Comparison of ENCODE assay signal across 24 mouse cellular contexts in the genomic region with DNA sequence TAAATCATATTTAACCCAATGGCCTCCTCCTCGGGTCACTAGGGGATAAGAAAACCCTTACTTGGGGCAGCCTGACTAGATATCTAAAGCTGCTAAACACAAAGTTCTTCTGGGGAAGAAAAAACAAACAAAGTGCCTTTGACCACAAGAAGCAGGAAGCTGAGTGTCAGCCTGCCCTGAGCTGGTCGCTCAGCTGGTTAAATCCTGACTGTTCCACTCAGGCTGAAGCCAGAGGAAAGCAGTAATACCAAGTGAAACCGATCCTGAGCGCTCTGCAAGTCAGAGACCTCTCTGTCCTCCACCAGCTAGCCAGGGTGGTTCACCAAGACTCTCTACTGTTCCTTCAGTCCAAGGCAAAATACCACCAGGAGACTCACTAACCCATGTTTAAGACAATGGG. TPM values are rescaled to one million over a fixed set of nuclear protein-coding genes. Genes with fewer than 3 reads are reported as not detected.
DNase-seq lines count a peak whose midpoint lies in the region; ATAC-seq and TF ChIP-seq lines count a peak whose summit lies in the region.
"Had no signal": no experiment of that assay in that cellular context is flagged by ENCODE, and none has a peak within 500 bp of the region (broad histone marks: within the 10 kb centered on the region; RNA-seq: fewer than 3 reads in every experiment).

No protein-coding gene starts in this region.

- DNase-seq in kidney, adult 11 months, result peak; percentile 38
- DNase-seq in midbrain, postnatal 0 days (ENCODE audit: low spot score), result no peak
- DNase-seq in ZHBTc4 (ENCODE audit: low read depth, low spot score), result peak; percentile 56
- DNase-seq in thymus, postnatal 14 days, result no peak
- no peak for DNase-seq in frontal cortex, postnatal 14 days (ENCODE audit: low spot score in 2 of 2)
- DNase-seq: cerebellum, adult 11 months; cerebellum, postnatal 14 days; forebrain, postnatal 0 days; gastrocnemius, adult 2 months; heart, postnatal 10 days; layer of hippocampus, adult 9-11 months; liver, embryonic 13.5 days; lung, adult 2 months; right cerebral cortex, adult 18-20 months; right cerebral cortex, postnatal 4 days had no signal

- TF ChIP-seq CTCF in midbrain, postnatal 0 days (IDR thresholded peaks at IDR 0.05), result no peak

- no peak overlapping the region for H3K4me3 ChIP-seq in kidney, embryonic 14.5 days (ENCODE audit: low read length)
- H3K4me3 ChIP-seq in midbrain, embryonic 15.5 days, result no peak overlapping the region
- H3K4me3 ChIP-seq in midbrain, postnatal 0 days (ENCODE audit: low read depth, low read length), result no peak overlapping the region
- no peak overlapping the region for H3K4me3 ChIP-seq in neural tube, embryonic 15.5 days (replicated peaks)
- H3K4me3 ChIP-seq: forebrain, embryonic 10.5 days; gastrocnemius, adult 2 months; left cerebral cortex, adult 2 months; liver, embryonic 13.5 days; megakaryocyte, embryonic 14.5 days; midbrain, embryonic 13.5 days; stomach, embryonic 15.5 days had no signal

- no peaks in the 10 kb centered on the region for H3K27me3 ChIP-seq in kidney, embryonic 14.5 days (ENCODE audit: control insufficient read depth, insufficient read depth, low read length)
- H3K27me3 ChIP-seq in midbrain, embryonic 15.5 days (replicated peaks), result no peaks in the 10 kb centered on the region
- H3K27me3 ChIP-seq in midbrain, postnatal 0 days (ENCODE audit: insufficient read depth, low read length), result no peaks in the 10 kb centered on the region
- H3K27me3 ChIP-seq in neural tube, embryonic 15.5 days (replicated peaks), result no peaks in the 10 kb centered on the region
- H3K27me3 ChIP-seq: midbrain, embryonic 13.5 days; stomach, embryonic 15.5 days had no signal

- WGBS in kidney, embryonic 14.5 days, result 34% methylated on average over 4 of the region's 4 CpGs
- WGBS in midbrain, embryonic 15.5 days, result 70% methylated on average over 4 of the region's 4 CpGs
- 69% methylated on average over 4 of the region's 4 CpGs for WGBS in midbrain, postnatal 0 days
- WGBS in neural tube, embryonic 15.5 days, result 71% methylated on average over 4 of the region's 4 CpGs

- peaks cover 4% of the 10 kb centered on the region; the same call in 1 of the 2 replicates for H3K4me1 ChIP-seq in kidney, embryonic 14.5 days (ENCODE audit: control insufficient read depth, insufficient read depth, low read length)
- peaks cover 30% of the 10 kb centered on the region for H3K4me1 ChIP-seq in midbrain, embryonic 15.5 days
- H3K4me1 ChIP-seq in midbrain, postnatal 0 days (ENCODE audit: insufficient read depth, low read length), result no peaks in the 10 kb centered on the region
- H3K4me1 ChIP-seq in neural tube, embryonic 15.5 days, result peaks cover 40% of the 10 kb centered on the region

- no peaks in the 10 kb centered on the region for H3K36me3 ChIP-seq in kidney, embryonic 14.5 days (ENCODE audit: control insufficient read depth, insufficient read depth, low read length)
- no peaks in the 10 kb centered on the region for H3K36me3 ChIP-seq in midbrain, embryonic 15.5 days (replicated peaks)
- H3K36me3 ChIP-seq in midbrain, postnatal 0 days (ENCODE audit: insufficient read depth, low read length), result no peaks in the 10 kb centered on the region
- no peaks in the 10 kb centered on the region for H3K36me3 ChIP-seq in neural tube, embryonic 15.5 days
- H3K36me3 ChIP-seq: forebrain, embryonic 10.5 days; liver, embryonic 13.5 days; midbrain, embryonic 13.5 days; stomach, embryonic 15.5 days had no signal

- H3K4me2 ChIP-seq in kidney, embryonic 14.5 days (replicated peaks; ENCODE audit: low read depth, low read length), result no peak overlapping the region
- no peak overlapping the region for H3K4me2 ChIP-seq in midbrain, embryonic 15.5 days
- H3K4me2 ChIP-seq in midbrain, postnatal 0 days (ENCODE audit: low read depth, low read length, poor library complexity, severe bottlenecking), result no peak overlapping the region
- H3K4me2 ChIP-seq in neural tube, embryonic 15.5 days, result no peak overlapping the region
- H3K4me2 ChIP-seq: liver, embryonic 13.5 days; midbrain, embryonic 13.5 days; stomach, embryonic 15.5 days had no signal

- no peaks in the 10 kb centered on the region for H3K9me3 ChIP-seq in kidney, embryonic 14.5 days (ENCODE audit: control insufficient read depth, low read length)
- no peaks in the 10 kb centered on the region for H3K9me3 ChIP-seq in midbrain, embryonic 15.5 days
- no peaks in the 10 kb centered on the region for H3K9me3 ChIP-seq in midbrain, postnatal 0 days (ENCODE audit: low read length)
- H3K9me3 ChIP-seq in neural tube, embryonic 15.5 days (replicated peaks), result no peaks in the 10 kb centered on the region
- H3K9me3 ChIP-seq: forebrain, embryonic 10.5 days; liver, embryonic 13.5 days; megakaryocyte, embryonic 14.5 days; midbrain, embryonic 13.5 days; stomach, embryonic 15.5 days had no signal

- H3K27ac ChIP-seq in kidney, embryonic 14.5 days (ENCODE audit: low read depth, low read length), result no peak overlapping the region
- H3K27ac ChIP-seq in midbrain, embryonic 15.5 days, result 0 out of 2 replicates have a peak overlapping the region, but pooled peaks have one; percentile 87
- H3K27ac ChIP-seq in midbrain, postnatal 0 days (ENCODE audit: low read depth, low read length), result no peak overlapping the region
- H3K27ac ChIP-seq in neural tube, embryonic 15.5 days (replicated peaks), result 0 out of 2 replicates have a peak overlapping the region, but pooled peaks have one; percentile 92
- H3K27ac ChIP-seq: forebrain, embryonic 10.5 days; gastrocnemius, adult 2 months; left cerebral cortex, adult 2 months; liver, embryonic 13.5 days; midbrain, embryonic 13.5 days; stomach, embryonic 15.5 days had no signal

- no peak for ATAC-seq in kidney, embryonic 14.5 days (ENCODE audit: low FRiP score, low TSS enrichment)
- no peak for ATAC-seq in midbrain, embryonic 15.5 days (replicated peaks)
- ATAC-seq in midbrain, postnatal 0 days (ENCODE audit: low FRiP score), result no peak
- no peak for ATAC-seq in neural tube, embryonic 15.5 days (ENCODE audit: low FRiP score)
- ATAC-seq: forebrain, postnatal 0 days; midbrain, embryonic 13.5 days had no signal

- no peak overlapping the region for H3K9ac ChIP-seq in kidney, embryonic 14.5 days (ENCODE audit: low read depth, low read length)
- H3K9ac ChIP-seq in midbrain, embryonic 15.5 days, result no peak overlapping the region
- no peak overlapping the region for H3K9ac ChIP-seq in midbrain, postnatal 0 days (replicated peaks; ENCODE audit: low read length, poor library complexity, severe bottlenecking)
- no peak overlapping the region for H3K9ac ChIP-seq in neural tube, embryonic 15.5 days (replicated peaks)
- H3K9ac ChIP-seq: forebrain, postnatal 0 days; liver, embryonic 13.5 days; midbrain, embryonic 13.5 days; stomach, embryonic 15.5 days had no signal

RNA-seq across cellular contexts. Expression of a gene that starts 9.7 kb away (rescaled TPM):
- 5.7 and 10.3 TPM in 2 replicates for polyA plus RNA-seq in kidney, embryonic 14.5 days (2014; fragmentation: Nextera tagmentation; extraction: Ambion mirVana)
- 33.0 and 37.9 TPM in 2 replicates for polyA plus RNA-seq in midbrain, embryonic 15.5 days (2015; fragmentation: Nextera tagmentation; extraction: Ambion mirVana)
- 33.3 and 52.6 TPM in 2 replicates for total RNA-seq in midbrain, postnatal 0 days (2014; rRNA removed)
- polyA plus RNA-seq in midbrain, postnatal 0 days (2015; fragmentation: Nextera tagmentation; extraction: Ambion mirVana), result 26.1 and 28.6 TPM in 2 replicates
- polyA plus RNA-seq in neural tube, embryonic 15.5 days (2015; fragmentation: Nextera tagmentation; extraction: Ambion mirVana), result 28.3 and 30.4 TPM in 2 replicates

RNA-seq across cellular contexts. Expression of a gene that starts 16.7 kb away (rescaled TPM):
- polyA plus RNA-seq in kidney, embryonic 14.5 days (2014; fragmentation: Nextera tagmentation; extraction: Ambion mirVana), result 8.7 and 9.3 TPM in 2 replicates
- 1.5 and 2.3 TPM in 2 replicates for polyA plus RNA-seq in midbrain, embryonic 15.5 days (2015; fragmentation: Nextera tagmentation; extraction: Ambion mirVana)
- total RNA-seq in midbrain, postnatal 0 days (2014; rRNA removed), result 1.3 and 1.5 TPM in 2 replicates
- polyA plus RNA-seq in midbrain, postnatal 0 days (2015; fragmentation: Nextera tagmentation; extraction: Ambion mirVana), result 2.9 and 3.3 TPM in 2 replicates
- polyA plus RNA-seq in neural tube, embryonic 15.5 days (2015; fragmentation: Nextera tagmentation; extraction: Ambion mirVana), result 2.3 and 3.3 TPM in 2 replicates

RNA-seq across cellular contexts. Expression of a gene that starts 21.5 kb away (rescaled TPM):
- polyA plus RNA-seq in kidney, embryonic 14.5 days (2014; fragmentation: Nextera tagmentation; extraction: Ambion mirVana), result 15.7 and 20.6 TPM in 2 replicates
- 10.7 and 11.8 TPM in 2 replicates for polyA plus RNA-seq in midbrain, embryonic 15.5 days (2015; fragmentation: Nextera tagmentation; extraction: Ambion mirVana)
- 6.2 and 11.3 TPM in 2 replicates for total RNA-seq in midbrain, postnatal 0 days (2014; rRNA removed)
- 18.7 and 19.7 TPM in 2 replicates for polyA plus RNA-seq in midbrain, postnatal 0 days (2015; fragmentation: Nextera tagmentation; extraction: Ambion mirVana)
- 24.7 and 28.2 TPM in 2 replicates for polyA plus RNA-seq in neural tube, embryonic 15.5 days (2015; fragmentation: Nextera tagmentation; extraction: Ambion mirVana)

RNA-seq across cellular contexts. Expression of a gene that starts 22.6 kb away (rescaled TPM):
- 0.72 and 1.0 TPM in 2 replicates for polyA plus RNA-seq in kidney, embryonic 14.5 days (2014; fragmentation: Nextera tagmentation; extraction: Ambion mirVana)
- polyA plus RNA-seq in midbrain, embryonic 15.5 days (2015; fragmentation: Nextera tagmentation; extraction: Ambion mirVana), result 0.87 and 1.1 TPM in 2 replicates
- total RNA-seq in midbrain, postnatal 0 days (2014; rRNA removed), result 1.1 and 5.2 TPM in 2 replicates
- polyA plus RNA-seq in midbrain, postnatal 0 days (2015; fragmentation: Nextera tagmentation; extraction: Ambion mirVana), result 2.5 and 2.6 TPM in 2 replicates
- polyA plus RNA-seq in neural tube, embryonic 15.5 days (2015; fragmentation: Nextera tagmentation; extraction: Ambion mirVana), result 4.9 and 6.6 TPM in 2 replicates
- polyA plus RNA-seq: neural tube, embryonic 14.5 days had no signal

RNA-seq across cellular contexts. Expression of a gene that starts 38.4 kb away (rescaled TPM):
- 11.1 and 11.5 TPM in 2 replicates for polyA plus RNA-seq in kidney, embryonic 14.5 days (2014; fragmentation: Nextera tagmentation; extraction: Ambion mirVana)
- 12.0 and 12.3 TPM in 2 replicates for polyA plus RNA-seq in midbrain, embryonic 15.5 days (2015; fragmentation: Nextera tagmentation; extraction: Ambion mirVana)
- total RNA-seq in midbrain, postnatal 0 days (2014; rRNA removed), result 9.7 and 14.1 TPM in 2 replicates
- 9.2 and 13.1 TPM in 2 replicates for polyA plus RNA-seq in midbrain, postnatal 0 days (2015; fragmentation: Nextera tagmentation; extraction: Ambion mirVana)
- 9.0 and 10.8 TPM in 2 replicates for polyA plus RNA-seq in neural tube, embryonic 15.5 days (2015; fragmentation: Nextera tagmentation; extraction: Ambion mirVana)

Comparison
In these comparisons a context has a peak if more than half of its experiments do, and no peak if none do; other contexts are left out.
1. H3K27ac ChIP-seq: peak in midbrain, embryonic 15.5 days (single experiment) and neural tube, embryonic 15.5 days (single experiment); none in kidney, embryonic 14.5 days (single experiment) and midbrain, postnatal 0 days (single experiment).
2. DNase-seq: peak in kidney, adult 11 months (single experiment) and ZHBTc4 (single experiment); none in midbrain, postnatal 0 days (single experiment), thymus, postnatal 14 days (single experiment) and frontal cortex, postnatal 14 days (0 of 2).